Mouse (Mus musculus) lung, postnatal 0 days (tissue): Measurements from ENCODE around the gene Pdcd1lg2. TPM values are rescaled to one million over a fixed set of nuclear protein-coding genes. Genes with fewer than 3 reads are reported as not detected.

ENCODE experiments used
- ATAC-seq: fragments of 200-750 bp; cut with Nextera tagmentation; 2 replicates; pipeline ENCODE4 v1.8.0; 2017; ENCODE audit warnings: moderate library complexity
- DNase-seq: peaks from one replicate; pipeline ENCODE4 v3.0.0-alpha.2; 2016; ENCODE audit warnings: low spot score
- H3K27ac ChIP-seq: fragments of 300-500 bp; sonication (generic); 2 replicates; pipeline ENCODE4 v1.5.1; 2014; ENCODE audit warnings: antibody characterized with exemption, mild to moderate bottlenecking, low read length, mixed read lengths
- H3K27me3 ChIP-seq: fragments of 300-500 bp; sonication (generic); replicated peaks from 2 replicates; pipeline ENCODE4 v1.6.1; 2014; ENCODE audit warnings: low read length, mixed read lengths; ENCODE audit not compliant: insufficient read depth
- H3K36me3 ChIP-seq: fragments of 300-500 bp; sonication (generic); 2 replicates; pipeline ENCODE4 v1.6.1; 2014; ENCODE audit warnings: low read length, mixed read lengths; ENCODE audit not compliant: insufficient read depth
- H3K4me1 ChIP-seq: fragments of 300-500 bp; sonication (generic); 2 replicates; pipeline ENCODE4 v1.6.1; 2014; ENCODE audit warnings: antibody characterized with exemption, low read depth, low read length, mixed read lengths; ENCODE audit not compliant: insufficient read depth
- H3K4me2 ChIP-seq: fragments of 300-500 bp; sonication (generic); replicated peaks from 2 replicates; pipeline ENCODE4 v1.6.1; 2014; ENCODE audit warnings: low read depth, mild to moderate bottlenecking, low read length, moderate library complexity, mixed read lengths
- H3K4me3 ChIP-seq: fragments of 300-500 bp; sonication (generic); 2 replicates; pipeline ENCODE4 v1.5.1; 2014; ENCODE audit warnings: low read depth, low read length
- H3K9ac ChIP-seq: fragments of 300-500 bp; sonication (generic); replicated peaks from 2 replicates; pipeline ENCODE4 v1.6.1; 2014; ENCODE audit warnings: low read depth, mild to moderate bottlenecking
- H3K9me3 ChIP-seq: fragments of 300-500 bp; sonication (generic); 2 replicates; pipeline ENCODE4 v1.6.1; 2016; ENCODE audit warnings: low read length, mixed read lengths
- CTCF ChIP-seq: IDR thresholded peaks from 2 replicates; pipeline ENCODE4 v1.5.1; 2016; ENCODE audit warnings: antibody characterized with exemption, mild to moderate bottlenecking
- EP300 ChIP-seq: IDR thresholded peaks from 2 replicates; pipeline ENCODE4 v1.6.1; 2016; ENCODE audit warnings: antibody characterized with exemption, mild to moderate bottlenecking, control low read depth
- WGBS: fragments of 180-500 bp; shearing (Covaris S2); extraction: QIAGEN DNeasy Blood & Tissue Kit; methylation state at CpG from one replicate; pipeline ENCODE4 v1.1.7; 2014; 5-methylcytosine and 5-hydroxymethylcytosine counted together
- polyA plus RNA-seq: library from polyadenylated mRNA; unstranded; fragments of >200 nt; fragmentation: Nextera tagmentation; extraction: Ambion mirVana; gene quantifications from 2 replicates; pipeline ENCODE4 v1.2.1, GENCODE M21; 2015

Gene Pdcd1lg2
- 0.15 and 0.26 TPM in 2 replicates for polyA plus RNA-seq

DNA sequence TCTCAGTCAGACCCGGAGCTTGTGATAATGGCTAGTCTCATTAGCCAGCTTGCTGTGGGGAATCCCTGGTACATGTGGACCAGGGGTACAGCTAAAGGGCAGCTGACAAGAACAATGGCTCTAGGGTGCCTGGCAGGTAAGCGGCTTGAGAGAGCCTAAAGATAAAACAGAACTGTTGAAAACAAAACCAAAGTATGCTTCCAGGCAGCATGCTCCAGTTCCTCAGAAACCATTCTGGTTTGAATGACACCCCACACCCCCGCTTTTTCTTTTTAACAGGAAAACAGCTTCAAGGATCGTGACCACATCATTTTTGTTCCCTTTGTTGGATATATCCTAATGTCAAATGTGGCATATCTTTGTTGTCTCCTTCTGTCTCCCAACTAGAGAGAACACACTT lies at the start of gene Pdcd1lg2:
Pdcd1lg2 (plus strand) TSS at position 301 of the 400 bp plus-strand sequence.
- TF ChIP-seq EP300 (no peak), CTCF (no peak)
- DNase-seq (no peak), ATAC-seq (no peak)
- Histone ChIP-seq H3K4me1 (no peaks in the 10 kb centered on the region), H3K4me2 (no peak within 1 kb of the TSS), H3K36me3 (no peaks in the 10 kb centered on the region), H3K27ac (no peak within 1 kb of the TSS), H3K27me3 (no peaks in the 10 kb centered on the region), H3K9ac (no peak within 1 kb of the TSS), H3K9me3 (no peaks in the 10 kb centered on the region), H3K4me3 (no peak within 1 kb of the TSS)
- WGBS: 88% methylated on average over 4 of the region's 4 CpGs

GRCm38 (mm10) chr19:29361468-29362130 lies 49.1 kb upstream of the Pdcd1lg2 start:
- no peak overlapping the region for H3K27ac ChIP-seq
- no peaks in the 10 kb centered on the region for H3K4me1 ChIP-seq
- H3K4me3 ChIP-seq: peak overlapping the region; percentile 56
- 0 out of 2 replicates have a peak, but pooled peaks cover 9% of the 10 kb centered on the region for H3K36me3 ChIP-seq
- H3K4me2 ChIP-seq: peak overlapping the region; percentile 90
- ATAC-seq (peak; percentile 100), DNase-seq (peak; percentile 97)
- TF ChIP-seq CTCF (no peak), EP300 (no peak)
- H3K9ac ChIP-seq: peak overlapping the region; percentile 45
- no peaks in the 10 kb centered on the region for H3K9me3 ChIP-seq
- no peaks in the 10 kb centered on the region for H3K27me3 ChIP-seq
- 3% methylated on average over 33 of the region's 33 CpGs for WGBS

GRCm38 (mm10) chr19:29362173-29362930 lies 48.4 kb upstream of the Pdcd1lg2 start:
- Histone ChIP-seq H3K4me1 (peaks cover under 1% of the 10 kb centered on the region; the same call in 1 of the 2 replicates), H3K27me3 (no peaks in the 10 kb centered on the region), H3K27ac (no peak overlapping the region), H3K4me2 (peak overlapping the region; percentile 90), H3K36me3 (0 out of 2 replicates have a peak, but pooled peaks cover 9% of the 10 kb centered on the region), H3K4me3 (peak overlapping the region; percentile 56), H3K9me3 (no peaks in the 10 kb centered on the region), H3K9ac (no peak overlapping the region)
- no peak for TF ChIP-seq EP300
- TF ChIP-seq CTCF: no peak
- peak; percentile 40 for DNase-seq
- ATAC-seq: peak; percentile 25; the same call in 1 of the 2 replicates
- WGBS: 34% methylated on average over 13 of the region's 13 CpGs

GRCm38 (mm10) chr19:29363557-29363956 lies 47.2 kb upstream of the Pdcd1lg2 start:
- WGBS: 81% methylated on average over 7 of the region's 7 CpGs
- no peak for TF ChIP-seq EP300
- TF ChIP-seq CTCF: no peak
- no peak overlapping the region for H3K9ac ChIP-seq
- H3K4me3 ChIP-seq: no peak overlapping the region
- no peak overlapping the region for H3K4me2 ChIP-seq
- ATAC-seq (no peak), DNase-seq (no peak)
- no peak overlapping the region for H3K27ac ChIP-seq
- H3K9me3 ChIP-seq: no peaks in the 10 kb centered on the region
- 0 out of 2 replicates have a peak, but pooled peaks cover 4% of the 10 kb centered on the region for H3K36me3 ChIP-seq
- H3K4me1 ChIP-seq: peaks cover 3% of the 10 kb centered on the region; the same call in 1 of the 2 replicates
- no peaks in the 10 kb centered on the region for H3K27me3 ChIP-seq

GRCm38 (mm10) chr19:29364076-29364475 lies 46.6 kb upstream of the Pdcd1lg2 start:
- Histone ChIP-seq H3K4me1 (peaks cover 3% of the 10 kb centered on the region; the same call in 1 of the 2 replicates), H3K27ac (no peak overlapping the region), H3K4me2 (no peak overlapping the region), H3K4me3 (no peak overlapping the region), H3K9ac (no peak overlapping the region), H3K9me3 (no peaks in the 10 kb centered on the region), H3K36me3 (no peaks in the 10 kb centered on the region), H3K27me3 (no peaks in the 10 kb centered on the region)
- WGBS: 75% methylated on average over 5 of the region's 5 CpGs
- TF ChIP-seq CTCF: no peak
- TF ChIP-seq EP300: no peak
- no peak for DNase-seq
- ATAC-seq: no peak

- TF ChIP-seq EP300 (no peak), CTCF (no peak)
- H3K9me3 ChIP-seq: no peaks in the 10 kb centered on the region
Measured at GRCm38 (mm10) chr19:29365105-29365504, 45.6 kb upstream of the Pdcd1lg2 start.

More at GRCm38 (mm10) chr19:29365105-29365504, 45.6 kb upstream of the Pdcd1lg2 start:
- ATAC-seq (no peak), DNase-seq (no peak)
- no peak overlapping the region for H3K4me2 ChIP-seq
- no peak overlapping the region for H3K9ac ChIP-seq
- H3K27ac ChIP-seq: no peak overlapping the region
- WGBS: 27% methylated on average over 3 of the region's 3 CpGs
- no peaks in the 10 kb centered on the region for H3K36me3 ChIP-seq
- no peak overlapping the region for H3K4me3 ChIP-seq
- H3K27me3 ChIP-seq: no peaks in the 10 kb centered on the region
- peaks cover 3% of the 10 kb centered on the region; the same call in 1 of the 2 replicates for H3K4me1 ChIP-seq
